Mouse (Mus musculus) heart, embryonic 12.5 days (tissue): Measurements from ENCODE around the gene Cfap221. TPM values are rescaled to one million over a fixed set of nuclear protein-coding genes. Genes with fewer than 3 reads are reported as not detected.

Experiments used
- ATAC-seq: fragments of 200-750 bp; cut with Nextera tagmentation; 2 replicates; pipeline ENCODE4 v1.8.0; 2017; ENCODE audit warnings: moderate TSS enrichment, moderate library complexity; ENCODE audit not compliant: insufficient number of reproducible peaks, low FRiP score
- H3K27ac ChIP-seq: fragments of 300-500 bp; sonication (generic); 2 replicates; pipeline ENCODE4 v1.5.1; 2016; ENCODE audit warnings: mild to moderate bottlenecking, moderate library complexity; ENCODE audit not compliant: poor library complexity, severe bottlenecking
- H3K27me3 ChIP-seq: fragments of 300-500 bp; sonication (generic); replicated peaks from 2 replicates; pipeline ENCODE4 v1.6.1; 2016; ENCODE audit warnings: mild to moderate bottlenecking, moderate library complexity
- H3K36me3 ChIP-seq: fragments of 300-500 bp; sonication (generic); 2 replicates; pipeline ENCODE4 v1.6.1; 2016; ENCODE audit warnings: mild to moderate bottlenecking, moderate library complexity
- H3K4me1 ChIP-seq: fragments of 300-500 bp; sonication (generic); replicated peaks from 2 replicates; pipeline ENCODE4 v1.6.1; 2016; ENCODE audit warnings: mild to moderate bottlenecking
- H3K4me2 ChIP-seq: fragments of 300-500 bp; sonication (generic); 2 replicates; pipeline ENCODE4 v1.6.1; 2016; ENCODE audit warnings: mild to moderate bottlenecking, moderate library complexity
- H3K4me3 ChIP-seq: fragments of 300-500 bp; sonication (generic); 2 replicates; pipeline ENCODE4 v1.5.1; 2016; ENCODE audit warnings: mild to moderate bottlenecking
- H3K9ac ChIP-seq: fragments of 300-500 bp; sonication (generic); 2 replicates; pipeline ENCODE4 v1.6.1; 2016; ENCODE audit warnings: mild to moderate bottlenecking, moderate library complexity
- H3K9me3 ChIP-seq: fragments of 300-500 bp; sonication (generic); replicated peaks from 2 replicates; pipeline ENCODE4 v1.6.1; 2016; ENCODE audit warnings: mild to moderate bottlenecking, moderate library complexity
- WGBS: fragments of 180-500 bp; shearing (Covaris S2); methylation state at CpG from one replicate; pipeline ENCODE4 v1.1.7; 2016; 5-methylcytosine and 5-hydroxymethylcytosine counted together
- polyA plus RNA-seq: library from polyadenylated mRNA; unstranded; fragments of >200 nt; fragmentation: Nextera tagmentation; extraction: Ambion mirVana; gene quantifications from 2 replicates; pipeline ENCODE4 v1.2.1, GENCODE M21; 2016

Gene Cfap221
- polyA plus RNA-seq, 1 experiment from 2014 or later = not detected

DNA sequence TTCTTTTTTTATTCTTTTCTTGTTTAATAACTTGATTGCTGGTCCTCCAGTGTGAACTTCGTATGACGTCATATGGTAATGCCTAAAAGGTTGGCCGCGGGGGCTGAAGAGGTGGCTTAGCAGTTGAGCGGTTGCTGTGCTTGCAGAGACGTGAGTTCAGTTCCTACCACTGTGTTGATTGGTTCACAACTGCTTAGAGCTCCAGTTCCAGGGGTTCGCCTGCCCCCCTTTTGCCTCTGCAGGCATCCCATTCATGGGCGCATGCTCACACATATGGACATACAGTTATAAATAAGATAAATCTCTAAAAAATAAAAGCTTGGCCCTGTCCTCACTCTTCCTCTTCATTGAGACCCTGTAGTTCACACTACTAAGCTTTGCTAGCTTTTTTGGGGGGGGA lies 46.9 kb downstream of the Cfap221 start:
- Histone ChIP-seq H3K27me3 (no peaks in the 10 kb centered on the region), H3K4me1 (no peaks in the 10 kb centered on the region), H3K9ac (no peak overlapping the region), H3K4me3 (no peak overlapping the region), H3K27ac (no peak overlapping the region), H3K4me2 (no peak overlapping the region), H3K9me3 (no peaks in the 10 kb centered on the region), H3K36me3 (no peaks in the 10 kb centered on the region)
- WGBS = 91% methylated on average over 8 of the region's 8 CpGs
- no peak for ATAC-seq

DNA sequence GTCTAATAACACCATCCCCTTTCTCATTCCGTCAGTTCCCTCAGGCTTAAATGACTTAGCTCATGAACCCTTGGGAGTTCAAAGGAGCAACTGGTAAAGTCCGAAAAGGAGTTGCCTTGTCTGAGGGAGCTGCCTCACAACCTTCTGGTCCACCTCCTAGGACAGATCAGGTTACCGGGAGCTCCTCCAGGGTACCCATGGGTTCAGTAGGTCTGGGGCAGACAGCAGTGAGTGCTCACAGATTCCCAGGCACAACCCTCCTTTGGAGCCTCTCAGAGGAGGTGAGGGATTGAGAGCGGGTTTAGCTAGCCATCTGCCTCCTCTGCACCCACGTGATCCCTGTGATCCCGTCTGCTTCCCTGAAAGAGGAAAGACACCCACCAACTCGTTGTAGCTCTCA lies 60.2 kb downstream of the Cfap221 start:
- H3K9ac ChIP-seq = no peak overlapping the region
- 25% methylated on average over 7 of the region's 7 CpGs for WGBS
- H3K27ac ChIP-seq = no peak overlapping the region
- no peak overlapping the region for H3K4me3 ChIP-seq
- no peaks in the 10 kb centered on the region for H3K36me3 ChIP-seq
- no peaks in the 10 kb centered on the region for H3K4me1 ChIP-seq
- peaks cover 7% of the 10 kb centered on the region; the same call in 1 of the 2 replicates for H3K9me3 ChIP-seq
- no peak overlapping the region for H3K4me2 ChIP-seq
- no peaks in the 10 kb centered on the region for H3K27me3 ChIP-seq
- ATAC-seq = no peak

DNA sequence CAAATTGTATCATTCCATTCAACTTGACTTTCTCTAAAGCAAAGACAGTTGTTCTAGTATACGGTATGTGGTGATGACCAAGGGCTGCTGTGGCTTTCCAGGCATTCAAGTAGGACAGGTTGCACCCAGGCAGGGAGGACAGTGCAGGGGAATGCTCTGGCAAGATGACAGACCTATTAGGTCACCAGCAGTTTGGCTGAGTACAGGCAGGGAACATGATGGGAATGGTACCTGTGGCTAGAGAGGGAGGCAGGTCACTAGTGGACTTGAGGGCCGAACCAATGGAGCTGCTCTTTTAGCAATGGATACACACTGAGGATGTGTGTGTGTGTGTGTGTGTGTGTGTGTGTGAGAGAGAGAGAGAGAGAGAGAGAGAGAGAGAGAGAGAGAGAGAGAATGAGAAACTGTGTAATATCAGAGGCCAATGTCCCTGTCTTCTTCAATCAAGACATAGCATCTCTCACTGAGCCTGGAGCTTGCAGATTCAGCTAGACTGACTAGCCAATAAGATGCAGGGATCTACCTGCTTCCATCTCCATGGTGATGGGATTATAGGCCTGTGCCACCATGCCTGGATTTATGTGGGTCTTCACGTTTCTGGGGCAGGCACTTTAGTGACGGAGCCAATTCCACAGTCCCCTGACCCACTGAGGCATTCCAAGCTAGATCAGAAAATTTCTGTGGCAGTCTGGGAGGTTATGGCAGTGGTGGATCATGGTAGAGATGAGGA lies 65.4 kb downstream of the Cfap221 start:
- Histone ChIP-seq H3K36me3 (no peaks in the 10 kb centered on the region), H3K4me1 (no peaks in the 10 kb centered on the region), H3K27ac (no peak overlapping the region), H3K9me3 (no peaks in the 10 kb centered on the region), H3K27me3 (no peaks in the 10 kb centered on the region), H3K4me3 (no peak overlapping the region), H3K9ac (no peak overlapping the region), H3K4me2 (no peak overlapping the region)
- no peak for ATAC-seq
- 80% methylated on average over 4 of the region's 4 CpGs for WGBS

DNA sequence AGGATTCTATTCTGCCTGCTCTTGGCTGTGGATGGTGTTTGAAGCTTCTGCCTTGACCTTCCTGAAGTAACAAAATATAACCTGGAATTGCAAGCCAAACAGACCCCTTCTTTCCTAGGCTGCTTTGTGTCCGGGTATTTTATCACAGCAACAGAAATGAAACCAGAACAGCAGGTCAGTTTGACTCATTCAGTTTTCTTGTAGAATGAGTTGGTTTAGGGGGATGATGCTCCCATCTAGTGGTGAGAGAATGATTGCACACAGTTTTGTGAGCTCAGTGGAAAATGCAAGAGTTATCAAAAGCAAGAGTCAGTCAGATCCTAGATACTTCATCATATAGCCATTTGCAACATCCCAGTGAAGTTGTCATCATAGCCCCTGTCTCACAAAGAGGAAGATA lies 67.3 kb downstream of the Cfap221 start:
- no peaks in the 10 kb centered on the region for H3K36me3 ChIP-seq
- no peaks in the 10 kb centered on the region for H3K4me1 ChIP-seq
- no peak overlapping the region for H3K27ac ChIP-seq
- no peak overlapping the region for H3K4me3 ChIP-seq
- no peaks in the 10 kb centered on the region for H3K9me3 ChIP-seq
- no peak overlapping the region for H3K9ac ChIP-seq
- no peak for ATAC-seq
- H3K27me3 ChIP-seq = no peaks in the 10 kb centered on the region
- 55% methylated on average over 1 of the region's 1 CpGs for WGBS
- no peak overlapping the region for H3K4me2 ChIP-seq

DNA sequence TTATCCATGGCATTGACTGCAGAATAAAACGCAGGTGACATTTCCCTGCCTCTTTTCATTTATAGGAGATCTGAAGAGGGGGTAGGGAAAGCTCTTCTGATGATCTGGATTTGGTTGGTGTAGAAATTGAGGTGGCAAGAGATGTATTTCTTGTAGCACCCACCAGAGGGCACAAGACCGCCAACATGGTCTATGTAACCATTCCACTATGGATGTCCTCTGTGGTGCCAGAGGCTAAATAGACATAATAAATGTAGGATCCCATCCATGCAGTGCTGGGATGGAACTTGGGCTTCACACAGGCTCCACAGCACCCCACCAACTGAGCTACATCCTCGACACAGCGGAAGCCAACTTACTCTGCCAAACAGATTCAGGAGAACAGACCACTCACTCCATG lies 77.7 kb downstream of the Cfap221 start:
- Histone ChIP-seq H3K9ac (no peak overlapping the region), H3K27me3 (no peaks in the 10 kb centered on the region), H3K4me2 (no peak overlapping the region), H3K27ac (no peak overlapping the region), H3K4me1 (no peaks in the 10 kb centered on the region), H3K36me3 (no peaks in the 10 kb centered on the region), H3K9me3 (no peaks in the 10 kb centered on the region), H3K4me3 (no peak overlapping the region)
- 44% methylated on average over 4 of the region's 4 CpGs for WGBS
- no peak for ATAC-seq

DNA sequence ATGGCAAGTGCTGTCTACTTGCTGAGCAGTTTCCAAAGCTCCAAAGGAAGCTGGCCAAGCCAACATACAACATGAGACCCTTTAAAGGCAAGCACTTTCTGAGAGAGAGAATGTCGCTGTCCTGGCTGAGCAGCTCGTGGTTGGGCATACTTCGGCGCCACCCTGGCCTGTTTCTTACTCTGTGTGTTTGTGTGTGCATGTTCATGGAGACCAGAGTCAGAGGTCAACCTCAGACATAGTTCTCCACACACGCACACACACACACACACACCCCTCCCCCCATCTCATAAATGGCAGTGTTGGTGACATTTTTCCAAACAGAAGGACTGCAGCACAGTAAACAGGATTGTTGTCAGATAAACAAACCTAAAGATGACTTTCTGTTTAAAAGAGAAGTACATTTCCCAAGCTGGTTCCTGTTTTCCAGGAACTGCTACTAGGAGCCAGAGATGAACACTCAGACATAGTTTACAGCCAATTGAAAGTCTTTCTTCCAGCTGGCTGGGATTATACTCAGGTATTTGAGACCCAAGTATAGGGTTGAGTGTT lies 80.1 kb downstream of the Cfap221 start:
- 77% methylated on average over 5 of the region's 5 CpGs for WGBS
- Histone ChIP-seq H3K9ac (no peak overlapping the region), H3K36me3 (no peaks in the 10 kb centered on the region), H3K4me2 (no peak overlapping the region), H3K9me3 (no peaks in the 10 kb centered on the region), H3K27ac (no peak overlapping the region), H3K27me3 (no peaks in the 10 kb centered on the region), H3K4me1 (peaks cover 7% of the 10 kb centered on the region; the same call in 1 of the 2 replicates), H3K4me3 (no peak overlapping the region)
- ATAC-seq = no peak

DNA sequence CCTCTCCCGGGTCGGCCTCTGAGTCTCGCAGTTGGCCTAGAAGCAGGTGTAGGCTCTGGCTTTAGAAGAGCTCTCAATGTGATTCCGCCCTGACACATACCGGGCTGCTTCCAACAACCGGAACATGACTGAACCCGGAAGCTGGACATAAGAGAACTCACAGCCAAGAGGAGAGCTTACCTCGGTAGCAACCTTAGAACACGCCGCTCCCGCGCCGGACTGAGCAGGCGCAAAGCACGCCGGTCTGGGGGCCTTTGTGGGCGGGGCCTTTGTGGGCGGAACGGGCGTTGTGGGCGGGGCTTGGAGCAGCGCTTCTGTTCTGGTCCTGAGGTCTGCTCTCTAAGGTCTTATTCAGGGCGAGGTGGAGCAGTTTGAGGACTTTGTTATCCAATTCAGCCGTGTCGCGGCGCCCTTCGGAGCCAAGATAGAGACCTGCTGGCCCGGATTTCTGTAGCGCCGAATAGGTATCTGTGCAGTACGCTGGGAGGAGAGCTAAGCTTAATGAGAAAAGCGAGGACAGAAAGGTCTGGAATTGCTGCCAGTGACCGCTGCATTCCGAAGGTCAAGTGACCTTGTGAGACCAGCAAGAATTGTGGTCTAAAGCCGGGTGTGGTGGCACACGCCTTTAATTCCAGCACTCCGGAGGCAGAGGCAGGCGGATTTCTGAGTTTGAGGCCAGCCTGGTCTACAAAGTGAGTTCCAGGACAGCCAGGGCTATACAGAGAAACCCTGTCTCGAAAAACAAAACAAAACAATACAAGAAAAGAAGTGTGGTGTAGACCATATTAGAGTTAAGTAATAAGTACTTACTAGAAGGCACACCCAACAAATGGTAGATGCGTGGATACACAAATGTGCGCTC lies 83.8 kb downstream of the Cfap221 start, which contains the start of gene Tmem177:
Gene Tmem177, minus strand, starts transcription at position 256 of the 862 bp plus-strand sequence.
- Histone ChIP-seq H3K36me3 (peaks cover 18% of the 10 kb centered on the region), H3K9ac (peak within 1 kb of the TSS; percentile 66), H3K27ac (peak within 1 kb of the TSS; percentile 69), H3K27me3 (no peaks in the 10 kb centered on the region), H3K4me3 (peak within 1 kb of the TSS; percentile 58), H3K9me3 (no peaks in the 10 kb centered on the region), H3K4me2 (peak within 1 kb of the TSS; percentile 66), H3K4me1 (peaks cover 8% of the 10 kb centered on the region; the same call in 1 of the 2 replicates)
- WGBS = 11% methylated on average over 42 of the region's 42 CpGs
- peak; percentile 97 for ATAC-seq

DNA sequence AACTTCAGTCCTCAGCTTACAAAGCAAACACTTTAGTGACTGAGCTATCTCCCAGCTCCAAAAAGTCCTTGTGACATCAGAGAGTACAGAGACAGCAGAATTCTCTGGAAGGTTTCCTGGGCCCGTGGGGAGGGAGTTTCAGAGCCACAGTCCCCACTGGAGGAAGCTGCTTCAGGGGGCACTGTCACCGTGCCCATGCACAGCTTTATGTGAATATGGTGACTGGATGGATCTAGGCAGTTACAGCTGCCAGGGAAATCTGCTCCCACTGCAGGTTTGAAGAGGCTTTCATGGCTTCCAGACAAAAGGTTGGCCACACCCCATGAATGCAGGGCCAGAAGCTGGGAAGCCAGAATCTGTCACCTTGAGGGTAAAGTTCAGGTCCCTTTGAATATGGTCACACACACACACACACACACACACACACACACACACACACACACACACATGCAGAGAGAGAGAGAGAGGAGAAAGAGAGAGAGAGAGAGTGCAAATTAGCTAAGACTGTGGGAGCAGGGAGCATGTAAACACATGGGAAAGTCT lies 89.8 kb downstream of the Cfap221 start:
- ATAC-seq = no peak
- Histone ChIP-seq H3K9ac (no peak overlapping the region), H3K36me3 (peaks cover 18% of the 10 kb centered on the region), H3K27ac (no peak overlapping the region), H3K27me3 (no peaks in the 10 kb centered on the region), H3K9me3 (no peaks in the 10 kb centered on the region), H3K4me1 (peaks cover 17% of the 10 kb centered on the region), H3K4me2 (no peak overlapping the region), H3K4me3 (no peak overlapping the region)
- WGBS = 58% methylated on average over 2 of the region's 2 CpGs

DNA sequence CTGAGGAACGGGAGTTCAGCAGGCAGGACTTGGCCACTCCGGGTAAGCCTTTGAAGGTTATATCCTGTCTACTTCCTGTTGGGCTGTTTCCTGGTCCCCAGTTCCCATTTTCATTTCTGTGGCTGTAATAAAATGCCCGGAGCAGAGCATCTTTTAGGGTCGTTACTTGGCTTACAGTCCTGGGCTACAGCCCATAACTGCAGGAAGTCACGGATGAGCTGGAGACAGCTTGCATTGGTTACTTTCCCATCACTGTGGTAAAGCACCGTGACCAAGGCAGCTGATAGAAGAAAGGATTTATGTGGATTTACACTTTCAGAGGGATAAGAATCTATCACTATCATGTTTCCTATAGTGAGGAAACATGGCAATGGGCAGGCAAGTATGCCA lies 93.8 kb downstream of the Cfap221 start:
- Histone ChIP-seq H3K4me2 (no peak overlapping the region), H3K36me3 (no peaks in the 10 kb centered on the region), H3K9ac (no peak overlapping the region), H3K9me3 (no peaks in the 10 kb centered on the region), H3K4me3 (no peak overlapping the region), H3K4me1 (peaks cover 12% of the 10 kb centered on the region), H3K27me3 (no peaks in the 10 kb centered on the region), H3K27ac (no peak overlapping the region)
- WGBS = 56% methylated on average over 6 of the region's 6 CpGs
- ATAC-seq = no peak

DNA sequence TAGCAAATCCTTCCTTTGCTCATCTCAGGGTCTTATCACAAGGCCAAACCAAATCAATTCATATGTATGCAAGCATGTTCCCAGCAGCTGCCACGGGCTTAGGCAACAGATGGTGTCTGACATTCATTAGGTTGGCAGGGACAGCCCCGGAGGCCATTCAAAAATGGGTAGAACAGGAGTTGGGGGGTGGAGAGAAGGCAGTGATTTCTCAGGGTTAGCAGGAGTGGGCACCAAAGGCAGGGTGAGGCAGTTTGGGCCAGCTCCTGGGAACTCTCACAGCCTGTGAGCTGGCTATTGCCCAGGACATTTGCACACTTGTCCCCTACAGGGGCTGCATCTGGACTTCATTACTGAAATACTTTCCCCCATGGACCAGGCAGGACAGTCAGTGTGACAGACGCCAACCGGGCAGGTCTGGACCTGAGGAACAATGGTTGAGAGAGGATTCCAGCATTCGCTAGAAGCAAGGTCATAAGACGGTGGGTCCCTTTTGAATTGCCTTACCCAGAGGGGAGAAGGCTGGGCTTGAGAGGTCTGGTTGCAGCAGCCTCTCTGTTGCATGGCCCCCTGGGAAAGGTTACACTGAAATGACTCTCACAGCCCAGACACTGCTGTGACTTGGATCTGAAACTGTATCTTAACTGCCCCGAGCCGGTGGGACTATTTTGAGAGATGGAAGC lies 94.3 kb downstream of the Cfap221 start:
- H3K9ac ChIP-seq = no peak overlapping the region
- H3K4me2 ChIP-seq = no peak overlapping the region
- no peaks in the 10 kb centered on the region for H3K27me3 ChIP-seq
- peaks cover 12% of the 10 kb centered on the region for H3K4me1 ChIP-seq
- H3K9me3 ChIP-seq = no peaks in the 10 kb centered on the region
- WGBS = 42% methylated on average over 8 of the region's 8 CpGs
- no peaks in the 10 kb centered on the region for H3K36me3 ChIP-seq
- H3K4me3 ChIP-seq = no peak overlapping the region
- no peak overlapping the region for H3K27ac ChIP-seq
- ATAC-seq = no peak
